Mouse (Mus musculus): ENCODE data around the gene Bcl3.

Gene Bcl3

GRCm38 (mm10) chr7:19822604-19823058, at the start of gene Bcl3:
Bcl3 (minus strand) TSS chr7:19822770.
- DNase-seq = peak; percentile 76

- DNase-seq = peak; percentile 63
Measured at GRCm38 (mm10) chr7:19871943-19872601, 49.5 kb upstream of the Bcl3 start.

GRCm38 (mm10) chr7:19871137-19871621, 48.6 kb upstream of the Bcl3 start:
- peak; percentile 51 for DNase-seq

- no peak for DNase-seq
Measured at GRCm38 (mm10) chr7:19867751-19868399, 45.3 kb upstream of the Bcl3 start.

- no peak for DNase-seq
Measured at GRCm38 (mm10) chr7:19866490-19866889, 43.9 kb upstream of the Bcl3 start.

GRCm38 (mm10) chr7:19865246-19866036, 42.9 kb upstream of the Bcl3 start:
- no peak for DNase-seq

GRCm38 (mm10) chr7:19864241-19864640, 41.7 kb upstream of the Bcl3 start:
- no peak for DNase-seq

- no peak for DNase-seq
Measured at GRCm38 (mm10) chr7:19861199-19861598, 38.6 kb upstream of the Bcl3 start, which contains the start of gene Ceacam16. Ceacam16 (minus strand) TSS chr7:19861299.

GRCm38 (mm10) chr7:19859740-19860139, 37.2 kb upstream of the Bcl3 start:
- no peak for DNase-seq

- DNase-seq = no peak
Measured at GRCm38 (mm10) chr7:19856283-19856682, 33.7 kb upstream of the Bcl3 start.

GRCm38 (mm10) chr7:19855663-19856062, 33.1 kb upstream of the Bcl3 start:
- DNase-seq = no peak

GRCm38 (mm10) chr7:19853526-19853925, 31.0 kb upstream of the Bcl3 start:
- no peak for DNase-seq

GRCm38 (mm10) chr7:19851858-19852570, 29.4 kb upstream of the Bcl3 start, which contains the start of gene Gm19345:
Gm19345 (plus strand) TSS chr7:19852003.
- no peak for DNase-seq

GRCm38 (mm10) chr7:19844521-19845171, 22.1 kb upstream of the Bcl3 start:
- no peak for DNase-seq

GRCm38 (mm10) chr7:19843561-19843960, 21.0 kb upstream of the Bcl3 start:
- DNase-seq = peak; percentile 77

GRCm38 (mm10) chr7:19842885-19843504, 20.4 kb upstream of the Bcl3 start:
- no peak for DNase-seq

- DNase-seq = no peak
Measured at GRCm38 (mm10) chr7:19841686-19842413, 19.3 kb upstream of the Bcl3 start.

GRCm38 (mm10) chr7:19840936-19841335, 18.4 kb upstream of the Bcl3 start:
- DNase-seq = no peak

- no peak for DNase-seq
Measured at GRCm38 (mm10) chr7:19840371-19840770, 17.8 kb upstream of the Bcl3 start.

GRCm38 (mm10) chr7:19836843-19837242, 14.3 kb upstream of the Bcl3 start:
- DNase-seq = no peak

GRCm38 (mm10) chr7:19834055-19834454, 11.5 kb upstream of the Bcl3 start:
- no peak for DNase-seq

Data from lung, postnatal 10 days (tissue).